Mouse (Mus musculus): ENCODE results near the gene Podxl. TPM values are rescaled to one million over a fixed set of nuclear protein-coding genes. Genes with fewer than 3 reads are reported as not detected.

The Podxl gene
- total RNA-seq, 2 experiments from 2014 or later = 13.1 to 16.6 TPM

Other genes with a start within 250 kb of the Podxl start
- gene Mkln1, start 165.2 kb downstream of the Podxl start, total RNA-seq (2021) = 100 to 1,000 TPM; 162 to 165 TPM